9 mouse cellular contexts compared by ENCODE assay signal in genomic region chr1:115684518-115685368, GRCm38 (mm10). TPM values are rescaled to one million over a fixed set of nuclear protein-coding genes. Genes with fewer than 3 reads are reported as not detected.
A peak's percentile ranks its signal among the peaks of the same experiment; 100 is the strongest.
DNase-seq lines count a peak whose midpoint lies in the region; ATAC-seq and TF ChIP-seq lines count a peak whose summit lies in the region.
"Had no signal": no experiment of that assay in that cellular context is flagged by ENCODE, and none has a peak within 500 bp of the region (broad histone marks: within the 10 kb centered on the region; RNA-seq: fewer than 3 reads in every experiment).

Gene Cntnap5a, plus strand, starts transcription at chr1:115684756.

- TF ChIP-seq POLR2A in myocyte (IDR thresholded peaks at IDR 0.05; ENCODE audit: insufficient read length, low read depth) = no peak

- no peaks in the 10 kb centered on the region for H3K9me3 ChIP-seq in intestine, embryonic 16.5 days (ENCODE audit: control insufficient read depth, low read length)

- no peak within 1 kb of the TSS for H3K9ac ChIP-seq in intestine, embryonic 16.5 days (ENCODE audit: low read depth, low read length)

- H3K4me3 ChIP-seq in intestine, embryonic 16.5 days (ENCODE audit: low read length) = no peak within 1 kb of the TSS
- no peak within 1 kb of the TSS for H3K4me3 ChIP-seq in myocyte

- H3ac ChIP-seq in myocyte (ENCODE audit: control insufficient read depth, insufficient read length) = no peak within 1 kb of the TSS

- peak; percentile 33 for DNase-seq in WW6 (ENCODE audit: low read depth, low spot score)
- DNase-seq in cerebellum, postnatal 10 days = peak; percentile 66 to 72
- DNase-seq in frontal cortex, postnatal 25 days (ENCODE audit: low spot score in 2 of 2) = peak; percentile 26 to 36
- peak; percentile 46 to 55 for DNase-seq in left cerebral cortex, postnatal 10 days (ENCODE audit: extremely low spot score in 1 of 2, low spot score in 2 of 2)
- peak; percentile 2 to 9 for DNase-seq in urinary bladder, adult 18-20 months (ENCODE audit: low spot score in 2 of 2)
- DNase-seq in thymus, adult 18-20 months = no peak

- intact Hi-C loops in left cerebral cortex, postnatal 10 days (cut with DNase I) = loop anchor here (10.0 kb wide), 1 partner anchor 1440 kb away; no protein-coding TSS in a partner anchor

- WGBS in intestine, embryonic 16.5 days = 14% methylated on average over 26 of the region's 26 CpGs

- H3K36me3 ChIP-seq in intestine, embryonic 16.5 days (ENCODE audit: control insufficient read depth, insufficient read depth, low read length) = no peaks in the 10 kb centered on the region
- no peaks in the 10 kb centered on the region for H3K36me3 ChIP-seq in myocyte (ENCODE audit: control insufficient read depth, insufficient read depth)

- H3K27ac ChIP-seq in intestine, embryonic 16.5 days (ENCODE audit: low read length) = no peak within 1 kb of the TSS
- H3K27ac ChIP-seq: macrophage had no signal

- no peaks in the 10 kb centered on the region for H3K79me2 ChIP-seq in myocyte (ENCODE audit: control insufficient read depth, insufficient read depth)

- peak; percentile 87 for ATAC-seq in intestine, embryonic 16.5 days

- no peaks in the 10 kb centered on the region for H3K27me3 ChIP-seq in intestine, embryonic 16.5 days (replicated peaks; ENCODE audit: control insufficient read depth, insufficient read depth, low read length)
- no peaks in the 10 kb centered on the region for H3K27me3 ChIP-seq in myocyte (ENCODE audit: control insufficient read depth, insufficient read depth, insufficient read length)

- no peak within 1 kb of the TSS for H3K4me2 ChIP-seq in intestine, embryonic 16.5 days (ENCODE audit: low read depth, low read length)
- H3K4me2 ChIP-seq in myocyte (ENCODE audit: low read depth) = no peak within 1 kb of the TSS

- no peaks in the 10 kb centered on the region for H3K4me1 ChIP-seq in intestine, embryonic 16.5 days (ENCODE audit: control insufficient read depth, insufficient read depth, low read length)

TF ChIP-seq in myocyte, 11 proteins besides CTCF, POLR2A, EP300 and RAD21:
- peak; percentile 57 for TF ChIP-seq REST (IDR thresholded peaks at IDR 0.05; ENCODE audit: insufficient read depth, insufficient read length)
- no peak for TF ChIP-seq TCF12 (IDR thresholded peaks at IDR 0.05; ENCODE audit: insufficient read depth, poor library complexity, severe bottlenecking)
TF ChIP-seq in myocyte: peak in this region for 1.

RNA-seq across cellular contexts. Expression of gene Cntnap5a, which starts in this region (rescaled TPM):
- 0.07 TPM in 2 replicates for polyA plus RNA-seq in intestine, embryonic 16.5 days (2015; fragmentation: Nextera tagmentation; extraction: Ambion mirVana)
- 10 to 100 TPM; 28.4 to 30.5 TPM for total RNA-seq in left cerebral cortex, postnatal 10 days (2021)
- polyA plus RNA-seq in myocyte (2012; fragmentation: generic; extraction: Trizol) = 0.02 TPM
- polyA plus RNA-seq: macrophage had no signal

Comparison
In these comparisons a context has a peak if more than half of its experiments do, and no peak if none do; other contexts are left out.
1. Peak in ATAC-seq in intestine, embryonic 16.5 days; RNA of the gene not detected or under 1 TPM.
2. DNase-seq: peak in WW6 (single experiment), cerebellum, postnatal 10 days (2 of 2), frontal cortex, postnatal 25 days (2 of 2), left cerebral cortex, postnatal 10 days (2 of 2) and urinary bladder, adult 18-20 months (2 of 2); none in thymus, adult 18-20 months (0 of 2).